Mouse (Mus musculus) kidney, postnatal 25 days (tissue): ENCODE data around the gene R3hdm1.
"Not testable (repeated sequence)": the region's sequence is repeated elsewhere in the genome, so short reads cannot be mapped to it uniquely, and the experiment has no call there.

ENCODE experiments used
- DNase-seq, 2 experiments: peaks; one replicate each; pipeline ENCODE4 v3.0.0; 2021; ENCODE audit warnings: mixed read lengths in 2 of 2

The R3hdm1 gene

DNA sequence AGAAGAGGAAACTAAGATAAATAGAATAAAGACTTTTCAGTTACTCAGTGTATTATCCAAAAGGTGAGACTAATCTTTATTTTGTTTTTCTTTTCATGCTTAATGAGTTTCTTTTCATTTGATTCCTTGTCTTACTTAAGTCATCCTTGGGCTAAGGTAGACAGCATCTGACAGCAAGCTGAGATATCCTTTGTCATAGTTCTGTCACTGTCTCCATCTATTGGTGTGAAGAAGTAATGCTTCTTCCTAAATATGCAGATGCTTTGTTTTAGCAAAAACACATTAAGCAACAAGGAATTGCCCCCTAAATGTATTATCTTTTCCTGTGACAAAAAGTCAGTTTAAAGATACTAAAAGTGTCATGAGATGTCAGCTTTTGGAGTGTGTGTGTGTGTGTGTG, 37.9 kb downstream of the R3hdm1 start:
- no peak for DNase-seq

- no peak for DNase-seq
Measured at GRCm38 (mm10) chr1:128141737-128142136, 38.6 kb downstream of the R3hdm1 start.

- DNase-seq, result no peak
Measured at GRCm38 (mm10) chr1:128166956-128167355, 63.9 kb downstream of the R3hdm1 start.

GRCm38 (mm10) chr1:128170104-128170503, 67.0 kb downstream of the R3hdm1 start:
- DNase-seq, result no peak

DNA sequence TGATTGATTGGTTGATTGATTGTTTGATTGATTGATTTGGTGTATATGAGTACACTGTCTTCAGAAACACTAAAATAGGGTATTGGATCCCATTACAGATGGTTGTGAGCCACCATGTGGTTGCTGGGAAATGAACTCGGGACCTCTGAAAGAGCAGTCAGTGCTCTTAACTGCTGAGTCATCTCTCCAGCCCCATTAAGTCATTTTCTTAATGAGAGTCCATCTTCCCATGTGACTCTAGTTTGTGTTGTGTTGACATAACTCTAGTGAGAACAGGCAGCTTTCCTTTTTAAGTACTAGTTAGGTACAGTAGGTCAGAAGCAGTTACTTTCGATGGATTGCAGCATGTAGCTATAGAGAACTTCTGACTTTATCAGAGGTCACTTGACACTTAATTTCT, 88.3 kb downstream of the R3hdm1 start:
- DNase-seq, result no peak

- DNase-seq, result no peak
Measured at GRCm38 (mm10) chr1:128192369-128192768, 89.3 kb downstream of the R3hdm1 start.

- DNase-seq, result no peak
Measured at GRCm38 (mm10) chr1:128194011-128194410, 90.9 kb downstream of the R3hdm1 start.

- DNase-seq, result no peak
Measured at GRCm38 (mm10) chr1:128197353-128197752, 94.3 kb downstream of the R3hdm1 start.

GRCm38 (mm10) chr1:128213261-128213660, 110.2 kb downstream of the R3hdm1 start:
- DNase-seq, result peak in 1 of 2 experiments; percentile 33

DNA sequence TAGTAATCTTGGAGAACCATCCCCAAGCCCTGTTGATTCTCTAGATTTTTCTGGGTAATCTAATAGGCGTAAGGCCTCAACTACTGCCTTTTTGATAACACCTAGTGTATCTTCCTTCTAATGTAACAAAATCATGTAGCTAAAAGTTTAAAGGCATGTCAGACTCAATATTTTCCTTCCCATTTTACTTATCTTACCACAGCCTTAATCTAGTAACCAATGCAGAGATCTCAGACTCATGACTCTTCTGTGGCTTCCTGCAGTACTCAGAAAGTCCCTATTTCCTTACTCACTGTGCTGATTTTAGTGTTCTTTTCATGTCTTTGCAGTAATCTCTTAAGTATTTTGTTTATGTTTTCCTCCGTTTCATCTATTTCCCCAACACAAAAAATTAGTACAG, 118.8 kb downstream of the R3hdm1 start:
- no peak for DNase-seq

DNA sequence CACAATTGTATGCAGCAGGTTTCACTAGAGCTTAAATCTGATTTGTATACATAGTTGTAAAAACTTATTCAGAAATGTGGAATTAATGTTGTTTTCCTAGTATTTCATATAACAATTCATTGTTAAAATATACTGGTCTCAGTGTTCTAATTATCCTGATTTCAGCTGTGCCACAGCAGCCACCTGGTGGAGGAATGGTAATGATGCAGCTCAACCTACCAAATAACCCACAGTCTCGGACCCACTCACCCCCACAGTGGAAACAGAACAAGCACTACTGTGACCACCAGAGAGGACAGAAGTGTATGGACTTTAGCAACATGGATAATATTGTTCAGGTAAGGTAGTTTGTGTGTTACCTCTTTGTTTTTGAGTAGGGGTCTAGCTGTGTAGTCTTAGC, 120.2 kb downstream of the R3hdm1 start:
- DNase-seq, result no peak

GRCm38 (mm10) chr1:128235181-128235580, 132.1 kb downstream of the R3hdm1 start:
- DNase-seq, result peak in 1 of 2 experiments; percentile 31

GRCm38 (mm10) chr1:128243627-128243995, 140.5 kb downstream of the R3hdm1 start, which contains the start of gene Ubxn4:
Gene Ubxn4 (plus strand): TSS chr1:128243964.
- DNase-seq, result peak in 1 of 2 experiments; percentile 41

DNA sequence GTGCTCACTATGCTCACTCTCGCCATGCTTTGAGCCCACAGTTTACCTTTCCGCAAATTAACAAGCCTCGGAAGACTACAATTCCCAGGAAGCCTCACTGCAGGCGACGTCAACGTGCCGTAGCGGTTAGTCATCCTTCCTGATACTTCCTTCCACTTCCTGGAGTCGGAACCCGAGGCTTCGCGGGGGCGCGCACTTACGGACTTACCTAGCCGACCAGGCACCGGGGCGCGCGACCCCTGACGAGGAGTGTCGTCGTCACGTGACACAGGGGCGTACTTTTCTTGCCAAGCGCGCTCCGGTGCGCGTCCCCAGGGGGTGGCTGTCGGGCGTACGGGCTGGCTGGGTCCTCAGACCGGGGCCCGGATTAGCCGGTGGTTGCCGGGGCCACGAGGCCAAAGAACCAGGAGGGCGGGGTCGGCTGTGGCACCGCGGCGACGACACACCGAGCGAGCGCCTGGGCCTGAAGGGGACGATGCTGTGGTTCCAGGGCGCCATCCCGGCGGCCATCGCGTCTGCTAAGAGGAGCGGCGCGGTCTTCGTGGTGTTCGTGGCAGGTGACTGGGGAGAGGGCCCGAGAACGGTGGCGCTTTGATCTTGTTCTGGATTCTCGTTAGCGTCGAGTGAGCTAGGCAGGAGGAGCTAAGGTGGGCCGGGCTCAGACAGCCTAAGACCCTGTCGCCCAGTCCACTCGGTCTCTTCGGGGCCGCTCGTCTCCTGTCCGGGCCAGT, 141.1 kb downstream of the R3hdm1 start:
- DNase-seq, result peak; percentile 97 to 99

DNA sequence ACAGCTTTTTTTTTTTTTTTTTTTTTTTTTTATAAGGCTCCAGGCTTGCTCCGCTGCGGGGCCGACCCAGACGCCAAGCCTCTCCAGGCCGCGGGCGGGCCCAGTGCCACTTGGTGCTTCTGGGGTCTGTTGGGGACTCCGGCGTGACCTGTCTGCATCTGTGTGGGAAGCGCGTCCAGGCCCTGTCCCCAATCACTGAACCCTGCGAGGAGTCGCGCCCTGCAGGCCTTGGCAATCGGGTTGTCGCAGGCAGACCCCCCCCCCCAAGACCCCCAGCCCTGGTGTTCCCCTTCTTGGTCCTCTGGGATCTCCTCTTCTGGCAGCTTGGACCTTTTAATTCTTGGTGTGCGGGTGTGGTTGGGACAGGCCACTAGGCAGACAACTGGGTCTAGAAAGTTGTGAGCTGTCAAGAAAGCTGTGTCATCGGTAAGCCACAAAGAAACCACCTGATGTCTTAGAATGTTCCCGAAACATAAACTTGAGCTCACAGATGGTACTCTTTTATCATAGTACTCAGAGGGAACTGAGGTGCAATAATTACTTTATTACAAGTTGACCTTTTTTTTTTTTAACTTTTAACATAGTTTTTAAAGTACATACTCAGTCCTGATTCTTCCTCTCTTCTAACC, 141.7 kb downstream of the R3hdm1 start:
- DNase-seq, result no peak

GRCm38 (mm10) chr1:128267061-128267460, 164.0 kb downstream of the R3hdm1 start:
- not testable (repeated sequence) for DNase-seq

GRCm38 (mm10) chr1:128270731-128271130, 167.6 kb downstream of the R3hdm1 start:
- DNase-seq, result no peak

DNA sequence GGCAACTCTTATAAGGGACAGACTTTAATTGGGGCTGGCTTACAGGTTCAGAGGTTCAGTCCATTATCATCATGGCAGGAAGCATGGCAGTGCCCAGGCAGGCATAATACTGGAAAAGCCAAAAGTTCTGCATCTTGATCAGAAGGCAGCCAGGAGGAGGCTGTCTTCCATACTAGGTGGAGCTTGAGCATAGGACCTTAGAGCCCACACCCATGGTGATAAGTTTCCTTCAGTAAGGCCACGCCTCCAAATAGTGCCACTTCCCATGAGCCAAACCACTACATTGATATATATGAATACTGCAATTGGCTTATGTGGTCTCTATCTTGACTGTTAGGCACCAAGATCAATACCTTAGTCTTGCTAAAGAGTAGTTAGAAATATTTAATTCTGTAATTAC, 172.8 kb downstream of the R3hdm1 start:
- no peak for DNase-seq

DNA sequence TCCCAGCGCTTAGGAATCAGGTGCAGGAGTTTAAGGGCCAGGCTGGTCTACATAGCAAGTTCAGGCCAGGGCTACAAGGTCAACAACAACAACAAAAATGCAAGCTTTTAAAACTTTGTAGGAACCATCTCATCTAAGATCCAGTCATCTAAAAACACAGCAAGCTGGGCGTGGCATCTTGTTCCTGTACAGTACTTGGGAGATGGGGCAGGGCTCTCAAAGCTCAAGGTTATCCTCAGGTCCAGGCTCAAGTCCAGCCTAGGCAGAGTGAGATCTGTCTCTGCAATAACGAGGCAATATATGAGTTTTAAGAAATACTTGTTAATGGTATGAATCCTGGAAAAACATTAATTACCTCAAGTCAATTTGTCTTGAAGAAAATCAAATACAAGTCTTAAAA, 175.5 kb downstream of the R3hdm1 start:
- no peak for DNase-seq

GRCm38 (mm10) chr1:128281753-128282152, 178.7 kb downstream of the R3hdm1 start:
- DNase-seq, result peak in 1 of 2 experiments; percentile 14

GRCm38 (mm10) chr1:128282924-128283323, 179.8 kb downstream of the R3hdm1 start:
- no peak for DNase-seq

DNA sequence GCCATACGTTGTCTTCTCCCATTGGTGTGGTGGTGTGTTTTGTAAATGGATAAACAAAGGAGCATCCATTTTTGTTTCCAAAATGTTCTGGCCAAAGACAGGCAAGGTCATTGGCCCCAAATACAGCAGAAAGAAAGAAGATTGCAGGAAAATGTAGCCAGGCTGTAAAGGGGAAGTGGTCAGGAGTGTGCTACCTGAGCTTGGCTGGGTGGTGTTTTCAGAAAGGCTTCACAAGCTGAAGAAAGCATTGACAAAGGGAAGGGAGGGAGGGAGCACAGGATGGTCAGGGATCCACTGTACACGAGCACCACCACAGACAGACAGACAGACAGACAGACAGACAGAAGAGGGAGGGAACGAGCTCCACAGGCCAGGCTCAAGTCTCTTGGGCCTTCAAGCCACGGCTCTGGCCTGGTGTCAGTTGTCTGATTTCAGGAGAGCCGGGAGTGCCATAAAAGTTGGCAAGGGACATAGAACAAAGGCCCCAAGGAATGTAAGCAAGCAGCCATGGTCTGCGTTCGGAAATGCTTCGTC, 181.1 kb downstream of the R3hdm1 start:
- peak in 1 of 2 experiments; percentile 16 for DNase-seq

DNA sequence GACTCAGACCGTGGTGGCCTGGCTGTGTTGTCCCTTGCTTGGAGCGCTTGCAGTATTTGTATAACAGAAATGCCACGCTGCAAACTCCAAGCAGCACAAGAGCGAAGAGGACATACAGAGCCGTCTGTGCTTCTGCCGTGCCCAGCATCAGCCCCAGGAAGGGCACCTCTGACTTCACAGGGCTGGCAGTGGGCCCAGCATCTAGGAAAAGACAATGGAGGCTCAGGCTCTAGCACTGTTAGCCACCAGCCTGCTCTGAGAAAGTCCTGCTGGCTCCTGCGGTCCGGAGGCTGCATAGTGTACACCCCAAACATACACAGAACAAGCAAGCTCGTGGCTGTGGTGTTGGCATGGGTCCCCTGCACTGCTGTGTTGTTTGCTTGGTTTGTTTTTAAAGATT, 182.0 kb downstream of the R3hdm1 start:
- no peak for DNase-seq
